Mouse (Mus musculus) testis, postnatal 14 days (tissue): Measurements from ENCODE around the gene Slc25a18.
"Not testable (repeated sequence)": the region's sequence is repeated elsewhere in the genome, so short reads cannot be mapped to it uniquely, and the experiment has no call there.

Experiments
- DNase-seq: peaks from one replicate; pipeline ENCODE4 v3.0.0; 2021; ENCODE audit warnings: low spot score

The Slc25a18 gene

GRCm38 (mm10) chr6:120798019-120798418 is 24.6 kb downstream of the Slc25a18 start:
- no peak for DNase-seq

DNA sequence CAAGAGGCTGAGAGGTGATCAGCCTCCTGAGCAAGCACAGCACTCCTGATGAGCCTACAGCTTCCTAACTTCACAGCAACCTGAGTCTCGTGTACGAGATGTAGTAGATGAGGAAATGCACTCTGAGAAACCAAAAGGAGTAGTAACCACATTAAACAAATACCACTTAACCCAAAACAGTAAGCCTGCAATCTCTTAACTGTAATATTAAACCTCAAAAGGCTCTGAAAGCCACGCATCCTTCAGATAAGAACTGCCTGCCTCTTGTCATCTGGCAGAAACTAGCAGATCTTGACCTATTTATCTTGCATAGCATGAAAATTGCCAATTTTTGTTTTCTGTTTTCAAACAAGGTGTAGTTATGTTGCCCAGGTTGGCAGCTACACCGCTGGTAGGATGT is 25.5 kb downstream of the Slc25a18 start:
- DNase-seq: no peak

- no peak for DNase-seq
Observed at GRCm38 (mm10) chr6:120799581-120800041, 26.2 kb downstream of the Slc25a18 start.

DNA sequence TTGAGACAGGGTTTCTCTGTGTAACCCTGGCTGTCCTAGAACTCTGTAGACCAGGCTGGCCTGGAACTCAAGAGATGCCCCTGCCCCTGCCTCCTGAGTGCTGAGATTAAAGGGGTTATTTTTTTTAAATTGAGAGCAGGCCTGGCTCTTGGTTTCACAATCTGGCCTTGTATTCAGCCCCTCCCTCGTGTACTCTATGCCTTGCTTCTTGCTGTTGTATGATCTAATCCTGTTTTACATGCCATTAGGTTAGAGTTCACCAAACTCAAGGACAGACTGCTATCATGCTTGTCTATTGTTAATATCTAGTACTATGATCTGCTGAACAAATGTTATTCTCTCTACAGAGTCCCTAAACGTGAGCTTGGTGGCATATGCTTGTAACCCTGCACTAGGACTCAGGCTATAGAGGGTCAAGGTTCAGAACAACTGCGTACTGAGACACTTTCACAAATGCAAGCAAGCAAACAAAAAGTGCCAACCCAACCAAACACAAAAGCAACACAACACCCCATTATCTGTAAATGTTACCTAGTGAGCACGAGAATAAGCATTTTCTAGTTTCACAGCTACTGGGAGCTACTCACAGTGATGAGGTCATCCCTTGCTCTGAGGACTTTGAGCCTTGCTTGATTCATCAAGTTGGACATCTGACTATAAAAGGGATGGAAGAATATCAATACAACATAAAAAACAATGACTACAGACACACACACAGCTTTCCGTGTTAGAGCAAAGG is 33.8 kb downstream of the Slc25a18 start:
- no peak for DNase-seq

GRCm38 (mm10) chr6:120807738-120808081 is 34.3 kb downstream of the Slc25a18 start:
- DNase-seq: no peak

GRCm38 (mm10) chr6:120811999-120812398 is 38.6 kb downstream of the Slc25a18 start:
- DNase-seq: not testable (repeated sequence)

GRCm38 (mm10) chr6:120819294-120819693 is 45.9 kb downstream of the Slc25a18 start:
- no peak for DNase-seq

GRCm38 (mm10) chr6:120820144-120820543 is 46.8 kb downstream of the Slc25a18 start:
- no peak for DNase-seq

- no peak for DNase-seq
Observed at GRCm38 (mm10) chr6:120820941-120821340, 47.6 kb downstream of the Slc25a18 start.

DNA sequence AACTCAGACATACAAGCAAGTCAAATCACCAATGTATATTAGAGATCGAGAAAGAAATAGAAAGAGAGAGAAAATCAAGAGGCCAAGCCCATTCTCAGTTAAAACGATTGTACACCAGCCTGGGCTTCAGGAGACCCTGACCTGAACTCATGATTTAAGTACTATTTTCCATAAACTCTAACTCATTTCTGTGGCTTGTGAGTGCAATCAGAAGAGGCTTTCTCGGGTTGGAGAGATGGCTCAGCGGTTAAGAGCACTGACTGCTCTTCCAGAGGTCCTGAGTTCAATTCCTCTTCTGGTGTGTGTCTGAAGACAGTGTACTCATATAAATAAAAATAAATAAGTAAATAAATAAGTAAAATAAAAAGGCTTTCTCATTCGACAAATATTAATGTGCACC is 48.3 kb downstream of the Slc25a18 start:
- DNase-seq: no peak

GRCm38 (mm10) chr6:120822307-120822928 is 49.0 kb downstream of the Slc25a18 start, which contains the start of gene Atp6v1e1:
Atp6v1e1 (minus strand) TSS chr6:120822793.
- DNase-seq: peak; percentile 94

DNA sequence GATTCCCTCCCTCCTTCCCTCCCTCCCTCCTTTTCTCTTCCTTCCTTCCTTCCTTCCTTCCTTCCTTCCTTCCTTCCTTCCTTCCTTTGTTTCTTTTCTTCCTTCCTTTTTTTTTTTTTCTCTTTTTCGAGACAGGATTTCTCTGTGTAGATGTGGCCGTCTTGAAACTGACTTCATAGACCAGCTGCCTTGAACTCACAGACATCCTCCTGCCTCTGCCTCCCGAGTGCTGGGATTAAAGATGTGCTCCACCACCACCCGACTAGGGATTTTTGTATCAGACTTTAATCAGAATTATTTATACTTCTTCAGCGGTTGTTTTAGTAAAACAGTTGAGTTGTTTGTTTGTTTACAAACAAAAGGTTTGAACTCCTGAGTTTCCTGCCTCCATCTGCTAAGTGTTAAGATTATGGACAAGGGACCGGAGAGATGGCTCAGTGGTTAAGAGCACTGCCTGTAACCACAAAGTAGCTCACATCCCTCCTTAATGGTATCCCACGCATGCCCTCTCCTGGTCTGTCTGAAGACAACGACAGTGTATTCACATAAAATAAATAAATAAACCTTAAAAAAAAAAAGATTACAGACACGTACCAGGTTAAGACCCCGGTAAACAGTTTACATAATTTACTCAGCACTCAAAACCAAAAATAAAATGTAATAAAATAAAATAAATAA is 49.7 kb downstream of the Slc25a18 start:
- peak; percentile 35 for DNase-seq

DNA sequence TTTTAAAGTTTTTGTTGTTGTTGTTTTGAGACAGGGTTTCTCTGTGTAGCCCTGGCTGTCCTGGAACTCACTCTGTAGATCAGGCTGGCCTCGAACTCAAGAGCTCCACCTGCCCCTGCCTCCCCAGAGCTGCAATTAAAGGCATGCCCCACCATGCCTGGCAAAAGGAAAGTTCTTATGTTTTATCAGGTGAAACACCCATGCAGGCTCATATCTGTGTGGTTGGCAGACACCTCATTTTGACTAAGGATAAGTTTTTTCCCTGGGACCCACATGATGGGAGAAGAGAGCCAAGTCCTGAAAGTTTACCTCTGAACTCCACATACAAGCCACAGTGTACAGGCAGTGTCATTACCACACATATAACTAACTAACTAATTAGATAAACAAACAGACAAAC is 56.7 kb downstream of the Slc25a18 start:
- no peak for DNase-seq

DNA sequence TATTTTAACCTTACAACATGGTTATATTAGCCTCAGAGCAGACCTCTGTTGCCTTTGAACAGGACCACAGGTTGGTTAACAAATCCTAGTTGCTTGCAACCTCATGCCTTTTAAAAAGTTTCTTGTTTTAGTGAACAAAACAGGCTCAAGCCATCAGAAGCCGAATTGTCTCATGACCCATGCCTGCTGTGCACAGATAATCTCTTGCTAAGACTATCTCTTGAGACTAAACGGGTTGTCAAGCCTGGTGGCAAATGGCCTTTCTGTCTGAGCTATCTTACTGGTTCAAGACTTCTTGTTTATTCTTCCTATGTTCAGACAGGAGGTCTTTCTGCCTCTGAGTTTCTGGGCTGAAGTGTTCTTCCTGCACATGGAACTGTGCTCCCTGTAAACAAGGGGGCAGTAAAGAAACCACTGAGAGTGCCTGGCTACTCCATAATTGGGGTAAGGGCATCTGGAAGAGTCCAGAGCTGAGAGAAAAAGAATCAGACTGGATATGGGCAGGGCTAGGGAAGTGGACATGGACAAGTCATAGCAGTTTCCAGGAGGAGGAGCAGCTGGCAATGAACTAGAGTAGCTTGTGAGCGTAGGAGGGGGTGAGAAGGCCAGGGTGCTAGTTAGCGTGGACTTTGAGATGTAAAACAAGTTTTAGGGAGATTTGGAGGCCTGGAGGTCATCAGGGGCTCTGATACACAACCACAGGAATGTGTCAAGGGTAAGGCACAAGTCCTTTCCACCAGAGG is 57.7 kb downstream of the Slc25a18 start:
- DNase-seq: no peak

GRCm38 (mm10) chr6:120832097-120832496 is 58.7 kb downstream of the Slc25a18 start:
- DNase-seq: no peak

DNA sequence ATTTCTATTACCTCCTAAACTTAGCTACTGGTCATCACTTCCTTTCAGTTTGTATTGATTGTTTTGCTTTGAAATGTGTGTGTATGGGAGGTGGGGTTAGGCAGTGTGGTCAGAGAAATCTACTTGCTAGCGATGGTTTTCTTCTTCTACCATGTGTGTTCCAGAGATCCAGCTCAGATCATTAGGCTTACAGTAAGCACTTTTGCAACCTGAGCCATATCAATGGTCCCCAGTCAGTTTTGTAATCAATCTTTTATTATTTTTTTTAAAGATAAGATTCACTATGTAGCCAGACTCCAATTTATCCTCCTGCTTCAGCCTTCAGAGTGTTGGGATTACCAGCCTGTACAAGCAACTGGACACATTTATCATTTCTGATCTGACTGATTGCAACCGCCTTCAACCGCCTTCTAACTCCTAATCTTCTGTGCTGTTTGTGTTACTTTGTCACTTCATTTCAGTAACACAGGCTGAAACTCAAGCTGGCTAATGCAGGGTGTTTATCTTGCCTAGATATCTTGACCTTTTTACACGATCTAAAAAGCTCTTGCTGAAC is 61.5 kb downstream of the Slc25a18 start:
- DNase-seq: no peak

DNA sequence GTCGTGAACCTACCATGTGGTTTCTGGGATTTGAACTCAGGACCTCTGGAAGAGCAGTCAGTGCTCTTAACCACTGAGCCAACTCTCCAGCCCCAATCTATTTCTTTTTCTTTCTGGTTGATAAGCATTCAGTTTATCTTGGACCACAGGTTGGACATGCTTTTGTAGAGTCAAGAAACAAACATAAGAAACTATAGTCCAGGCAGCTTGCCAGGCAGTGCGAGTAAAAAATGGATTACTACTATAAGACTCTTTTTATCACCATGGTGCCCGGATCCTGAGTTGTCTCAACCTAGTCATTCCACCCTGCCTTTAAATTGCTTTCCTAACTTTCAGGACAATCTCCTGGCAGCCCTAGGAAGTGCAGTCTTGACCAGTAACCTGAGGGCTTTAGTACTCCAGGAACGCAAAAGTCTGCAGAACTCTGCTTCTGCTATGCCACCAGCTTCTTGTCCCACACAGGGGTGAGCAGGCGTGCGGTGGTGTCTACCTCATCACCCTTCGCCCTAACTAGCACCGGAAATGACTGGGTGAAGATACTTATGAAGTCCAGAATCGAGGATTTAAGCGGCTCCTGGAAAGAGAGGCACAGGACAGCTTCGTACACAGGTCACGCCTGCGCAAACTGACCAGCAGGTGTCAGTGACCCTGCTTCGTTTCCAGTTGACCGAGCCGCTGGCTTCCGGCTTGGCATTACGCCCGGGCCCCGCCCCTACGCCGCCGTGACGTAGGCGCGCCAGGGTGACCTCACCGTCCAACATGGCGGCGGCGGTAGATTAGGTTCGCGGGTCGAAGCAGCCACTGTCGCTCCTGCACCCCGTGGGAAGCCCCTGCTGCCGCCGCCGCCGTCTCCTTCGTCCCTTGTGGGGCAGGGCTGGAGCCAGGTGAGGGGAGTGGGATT is 62.3 kb downstream of the Slc25a18 start, which contains the start of gene Bcl2l13:
TSS of gene Bcl2l13 (plus strand) at position 739 of the 901 bp plus-strand sequence.
- peak; percentile 95 for DNase-seq

DNA sequence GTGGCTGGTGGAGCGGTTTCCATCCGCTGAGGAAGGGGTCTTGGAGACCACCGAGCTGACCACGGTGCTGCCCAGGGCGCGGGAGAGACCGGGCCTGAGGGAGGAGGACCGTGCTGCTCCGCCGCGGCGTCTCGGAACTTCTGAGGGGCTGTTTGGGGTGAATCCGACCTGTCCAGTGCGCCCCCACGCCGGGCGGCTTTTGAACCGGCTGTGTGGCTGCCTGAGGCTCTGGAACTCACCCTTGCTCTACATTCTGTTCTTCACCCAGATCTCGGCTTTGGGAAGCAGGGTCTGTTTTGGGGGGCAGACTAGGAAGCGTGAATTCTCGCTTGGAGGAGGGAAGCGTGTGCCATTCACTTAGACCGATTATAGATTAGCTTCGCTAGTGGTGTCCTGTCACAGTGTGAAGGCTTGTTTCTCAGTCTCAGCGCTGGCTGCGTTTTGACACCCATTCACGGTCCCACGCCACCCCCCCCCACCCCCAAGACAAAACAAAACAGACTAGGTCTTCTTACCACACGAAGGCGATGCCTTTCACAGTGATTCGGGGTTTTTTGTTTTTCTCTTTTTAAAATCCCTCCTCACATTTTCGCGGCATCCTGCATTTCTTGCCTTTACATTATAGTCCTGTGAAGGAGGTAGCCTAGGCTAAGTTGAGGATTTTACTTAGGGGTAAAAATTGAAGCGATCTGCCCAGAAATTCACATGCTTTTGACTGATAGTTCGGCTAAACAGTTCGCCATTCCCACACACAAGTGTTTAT is 63.2 kb downstream of the Slc25a18 start:
- DNase-seq: no peak

DNA sequence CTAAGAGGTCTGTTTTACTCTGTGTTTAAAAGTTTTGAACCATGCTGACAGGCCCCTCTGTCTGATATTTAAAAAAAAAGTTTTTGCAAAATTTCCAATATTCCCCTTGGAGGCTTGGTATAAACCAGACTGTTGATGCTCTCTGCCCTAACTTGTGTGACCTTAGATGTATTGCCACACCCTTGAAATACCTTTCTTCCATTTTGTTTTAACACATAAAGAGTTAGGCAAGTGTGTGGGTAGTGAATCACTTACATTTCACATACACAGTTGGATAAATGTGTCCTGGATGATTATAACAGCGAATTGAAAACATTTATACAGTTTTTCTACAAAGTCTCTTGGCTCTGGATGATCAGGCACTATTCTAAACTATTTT is 63.8 kb downstream of the Slc25a18 start:
- no peak for DNase-seq

DNA sequence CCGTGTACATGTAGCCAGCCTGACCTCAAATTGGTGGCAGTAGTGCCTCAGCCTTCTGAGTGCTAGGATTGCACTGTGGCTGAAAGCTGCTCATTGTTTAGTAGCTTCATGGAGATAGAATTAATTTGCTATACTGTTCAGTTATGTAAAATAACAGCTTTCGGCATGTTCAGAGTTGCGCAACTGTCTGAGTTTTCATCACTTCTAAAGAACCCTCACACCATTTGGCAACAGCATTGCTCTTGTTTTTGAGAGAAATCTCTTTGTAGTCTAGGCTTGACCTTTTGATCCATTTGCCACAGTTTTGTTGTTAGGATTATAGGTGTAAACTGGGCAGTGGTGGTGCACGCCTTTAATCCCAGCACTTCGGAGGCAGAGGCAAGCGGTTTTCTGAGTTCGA is 66.9 kb downstream of the Slc25a18 start:
- no peak for DNase-seq
